Mouse (Mus musculus): Measurements from ENCODE around the gene Plcd1. TPM values are rescaled to one million over a fixed set of nuclear protein-coding genes. Genes with fewer than 3 reads are reported as not detected.

Plcd1 gene
- polyA plus RNA-seq, 1 experiment from 2014 or later: 21.8 TPM

- WGBS: 79% methylated on average over 10 of the region's 10 CpGs
- Histone ChIP-seq H3K36me3 (peaks cover 8% of the 10 kb centered on the region), H3K9me3 (replicated peaks) (no peaks in the 10 kb centered on the region), H3K4me3 (no peak overlapping the region), H3K4me1 (peaks cover 62% of the 10 kb centered on the region), H3K27ac (replicated peaks) (0 out of 2 replicates have a peak overlapping the region, but pooled peaks have one; percentile 9), H3K27me3 (ENCODE audit: low read depth, poor library complexity, severe bottlenecking) (peaks cover 26% of the 10 kb centered on the region)
- no peak for DNase-seq (ENCODE audit: low spot score)
Measured at GRCm38 (mm10) chr9:119083966-119084365, 9.3 kb downstream of the Plcd1 start.

DNA sequence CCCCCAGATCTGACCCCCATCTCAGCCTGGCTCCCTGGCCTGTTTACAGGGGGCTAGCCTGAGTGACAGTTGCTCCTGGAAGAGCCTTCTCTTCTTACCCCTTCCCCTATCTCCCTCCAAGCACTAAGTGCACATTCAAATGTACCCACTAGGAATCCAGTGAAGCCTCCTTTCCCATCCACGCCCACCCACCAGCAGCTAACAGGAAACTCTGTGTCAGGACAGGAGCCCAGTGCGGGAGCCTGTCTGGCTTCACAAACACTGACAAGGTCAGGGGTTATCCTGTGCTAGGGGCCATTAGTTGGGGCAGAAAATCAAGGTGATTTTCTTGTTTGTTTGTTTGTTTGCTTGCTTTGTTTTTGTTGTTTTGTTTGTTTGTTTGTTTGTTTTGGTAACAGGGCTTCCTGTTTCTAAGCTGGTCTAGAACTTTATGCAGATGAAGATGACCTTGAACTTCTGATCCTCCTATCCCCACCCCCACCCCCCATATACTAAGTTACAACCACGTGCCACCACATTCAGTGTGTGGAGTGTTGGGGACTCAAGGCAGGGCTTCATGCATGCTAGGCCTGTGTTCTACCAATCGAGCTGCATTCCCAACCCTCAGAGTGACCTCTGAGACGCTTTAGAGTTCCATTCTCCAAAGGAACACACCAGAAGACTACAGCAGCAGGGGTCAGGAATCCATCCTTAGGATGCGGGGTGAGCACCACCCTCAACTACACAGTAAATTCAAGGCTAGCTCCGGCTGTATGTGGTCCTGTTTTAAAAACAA lies 10.5 kb downstream of the Plcd1 start:
- 63% methylated on average over 7 of the region's 7 CpGs for WGBS
- no peak overlapping the region for H3K4me3 ChIP-seq
- peaks cover 17% of the 10 kb centered on the region for H3K27me3 ChIP-seq (ENCODE audit: low read depth, poor library complexity, severe bottlenecking)
- H3K27ac ChIP-seq (replicated peaks): peak overlapping the region; percentile 77
- H3K4me1 ChIP-seq: peaks cover 52% of the 10 kb centered on the region
- no peak for DNase-seq (ENCODE audit: low spot score)
- no peaks in the 10 kb centered on the region for H3K9me3 ChIP-seq (replicated peaks)
- H3K36me3 ChIP-seq: peaks cover 19% of the 10 kb centered on the region

DNA sequence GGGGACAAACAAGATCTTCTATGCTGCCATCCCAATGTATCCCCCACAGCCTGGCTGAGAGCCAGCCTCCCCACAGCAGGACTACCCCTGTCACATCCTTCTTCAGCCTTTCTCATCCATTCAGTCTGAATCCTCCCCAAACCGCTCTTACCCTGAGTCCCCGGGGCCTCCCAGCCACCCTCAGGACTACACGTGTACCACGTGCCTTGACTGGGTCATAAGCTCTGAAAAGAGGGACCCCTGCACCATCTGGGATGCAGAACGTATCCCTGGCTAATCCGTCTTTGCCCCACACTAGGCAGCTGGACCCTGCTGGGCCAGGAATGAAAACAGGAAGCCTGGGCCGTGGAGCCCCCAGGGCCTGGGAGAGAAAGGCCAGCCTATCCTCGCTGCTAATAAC lies 11.3 kb downstream of the Plcd1 start:
- Histone ChIP-seq H3K27ac (replicated peaks) (peak overlapping the region; percentile 77), H3K27me3 (ENCODE audit: low read depth, poor library complexity, severe bottlenecking) (peaks cover 9% of the 10 kb centered on the region), H3K4me1 (peaks cover 44% of the 10 kb centered on the region), H3K9me3 (replicated peaks) (no peaks in the 10 kb centered on the region), H3K4me3 (no peak overlapping the region), H3K36me3 (peaks cover 21% of the 10 kb centered on the region)
- WGBS: 6% methylated on average over 8 of the region's 8 CpGs
- DNase-seq (ENCODE audit: low spot score): peak; percentile 67

DNA sequence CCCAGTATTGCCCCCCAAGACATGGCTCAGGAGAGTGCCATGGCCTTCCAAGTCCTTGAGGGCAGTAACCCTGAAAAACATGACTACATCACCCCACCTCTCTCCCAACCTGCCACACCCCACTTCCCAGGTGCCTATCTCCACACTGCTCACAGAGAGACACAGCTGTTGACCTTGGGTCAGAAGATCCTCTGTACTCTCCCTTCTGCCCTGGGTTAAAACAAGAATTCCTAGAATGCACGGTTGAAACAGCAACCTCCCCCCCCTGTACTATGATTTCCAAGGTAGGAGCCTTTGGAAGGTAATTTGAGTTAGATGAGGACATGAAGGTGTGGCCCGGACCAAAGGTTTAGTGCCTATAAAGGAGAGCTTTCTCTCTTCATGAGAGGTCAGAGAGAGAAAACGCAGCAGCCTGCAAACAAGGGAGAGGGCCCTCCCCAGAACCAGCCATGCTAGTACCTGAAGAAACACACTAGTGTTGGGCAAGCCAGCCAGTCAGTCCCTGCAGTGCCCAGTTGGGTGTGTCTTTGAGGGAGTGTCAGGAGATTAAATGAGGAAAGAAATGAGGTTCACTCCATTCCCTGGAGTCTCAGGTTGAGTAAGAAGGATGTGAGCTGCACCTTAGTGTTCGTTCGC lies 13.1 kb downstream of the Plcd1 start:
- WGBS: 86% methylated on average over 5 of the region's 5 CpGs

DNA sequence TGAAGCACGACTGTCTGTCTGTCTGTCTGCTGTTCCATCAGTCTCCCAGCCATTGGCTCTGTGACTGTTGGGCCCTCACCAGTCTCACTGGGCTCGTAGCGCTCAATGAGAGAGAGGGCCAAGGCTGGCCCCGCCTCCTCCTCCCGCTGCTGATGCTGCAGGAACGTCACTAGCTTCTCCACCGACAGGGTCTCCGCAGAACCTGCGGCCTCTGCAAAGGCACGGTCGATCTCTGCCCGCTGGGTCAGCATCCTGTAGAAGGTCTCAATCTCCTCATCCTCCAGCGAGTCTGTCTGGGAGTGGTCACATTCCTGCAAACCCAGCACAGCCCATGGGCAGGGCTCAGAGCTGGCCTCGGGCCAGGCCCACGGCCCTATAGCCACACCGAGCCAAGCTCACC lies 17.6 kb downstream of the Plcd1 start:
- Histone ChIP-seq H3K27ac (replicated peaks) (no peak overlapping the region), H3K4me1 (no peaks in the 10 kb centered on the region), H3K4me3 (no peak overlapping the region), H3K9me3 (replicated peaks) (no peaks in the 10 kb centered on the region), H3K27me3 (ENCODE audit: low read depth, poor library complexity, severe bottlenecking) (no peaks in the 10 kb centered on the region), H3K36me3 (peaks cover 76% of the 10 kb centered on the region)
- 83% methylated on average over 16 of the region's 16 CpGs for WGBS
- no peak for DNase-seq (ENCODE audit: low spot score)

More for the DNA sequence above, 13.1 kb downstream of the Plcd1 start:
- Histone ChIP-seq H3K9me3 (replicated peaks) (no peaks in the 10 kb centered on the region), H3K4me3 (no peak overlapping the region), H3K27ac (replicated peaks) (no peak overlapping the region), H3K4me1 (peaks cover 27% of the 10 kb centered on the region), H3K27me3 (ENCODE audit: low read depth, poor library complexity, severe bottlenecking) (no peaks in the 10 kb centered on the region), H3K36me3 (peaks cover 36% of the 10 kb centered on the region)
- DNase-seq (ENCODE audit: low spot score): no peak

- Histone ChIP-seq H3K36me3 (peaks cover 62% of the 10 kb centered on the region), H3K27ac (replicated peaks) (no peak overlapping the region; the same call in 1 of the 2 replicates), H3K4me3 (no peak overlapping the region), H3K9me3 (replicated peaks) (no peaks in the 10 kb centered on the region), H3K27me3 (ENCODE audit: low read depth, poor library complexity, severe bottlenecking) (no peaks in the 10 kb centered on the region), H3K4me1 (no peaks in the 10 kb centered on the region)
- no peak for DNase-seq (ENCODE audit: low spot score)
- WGBS: 91% methylated on average over 15 of the region's 15 CpGs
Measured at GRCm38 (mm10) chr9:119073184-119073895, 20.0 kb downstream of the Plcd1 start.

- no peak overlapping the region for H3K4me3 ChIP-seq
- peaks cover 54% of the 10 kb centered on the region for H3K36me3 ChIP-seq
- WGBS: 82% methylated on average over 9 of the region's 9 CpGs
Measured at GRCm38 (mm10) chr9:119071786-119072185, 21.5 kb downstream of the Plcd1 start.

DNA sequence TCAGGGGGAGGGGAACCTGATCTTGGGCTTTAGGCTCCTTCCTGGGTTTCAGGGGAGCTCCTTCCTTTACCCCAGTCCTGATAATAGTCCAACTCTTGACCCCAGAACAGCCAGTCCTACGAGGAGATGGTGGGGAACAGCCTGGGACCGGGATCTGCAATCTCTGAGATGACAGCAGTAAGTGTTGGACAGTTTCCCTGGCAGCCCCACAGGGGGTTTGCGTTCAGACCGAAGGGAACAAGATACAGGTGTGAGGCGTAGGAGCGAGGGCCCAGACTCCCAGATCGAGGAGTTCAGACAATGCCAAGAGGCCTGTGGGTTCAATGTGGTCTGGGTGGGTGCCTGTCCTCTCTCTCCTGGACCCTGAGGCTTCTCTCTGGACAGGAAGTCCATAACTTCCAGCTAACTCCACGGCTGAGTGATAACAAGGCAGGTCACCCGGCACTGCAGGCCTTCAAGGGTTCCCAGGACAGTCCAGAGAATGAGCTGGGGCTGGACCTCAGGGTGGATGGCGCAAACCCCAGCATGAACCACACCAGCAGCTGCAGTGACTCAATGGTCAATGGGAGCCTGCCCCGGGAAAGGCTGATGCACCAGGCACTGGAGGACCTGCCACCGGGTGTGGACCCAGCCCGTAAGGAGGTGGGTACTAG lies 23.0 kb downstream of the Plcd1 start:
- DNase-seq (ENCODE audit: low spot score): no peak
- H3K4me3 ChIP-seq: no peak overlapping the region

More at GRCm38 (mm10) chr9:119071786-119072185, 21.5 kb downstream of the Plcd1 start:
- Histone ChIP-seq H3K4me1 (0 out of 2 replicates have a peak, but pooled peaks cover 4% of the 10 kb centered on the region), H3K9me3 (replicated peaks) (no peaks in the 10 kb centered on the region), H3K27ac (replicated peaks) (no peak overlapping the region), H3K27me3 (ENCODE audit: low read depth, poor library complexity, severe bottlenecking) (no peaks in the 10 kb centered on the region)
- DNase-seq (ENCODE audit: low spot score): no peak

GRCm38 (mm10) chr9:119068266-119068665 lies 25.0 kb downstream of the Plcd1 start:
- Histone ChIP-seq H3K36me3 (peaks cover 22% of the 10 kb centered on the region), H3K9me3 (replicated peaks) (no peaks in the 10 kb centered on the region), H3K27me3 (ENCODE audit: low read depth, poor library complexity, severe bottlenecking) (no peaks in the 10 kb centered on the region), H3K4me3 (no peak overlapping the region), H3K4me1 (peaks cover 18% of the 10 kb centered on the region), H3K27ac (replicated peaks) (no peak overlapping the region)
- WGBS: 91% methylated on average over 11 of the region's 11 CpGs
- no peak for DNase-seq (ENCODE audit: low spot score)

More for the DNA sequence above, 23.0 kb downstream of the Plcd1 start:
- peaks cover 42% of the 10 kb centered on the region for H3K36me3 ChIP-seq
- H3K27me3 ChIP-seq (ENCODE audit: low read depth, poor library complexity, severe bottlenecking): no peaks in the 10 kb centered on the region
- H3K27ac ChIP-seq (replicated peaks): 0 out of 2 replicates have a peak overlapping the region, but pooled peaks have one; percentile 9
- H3K9me3 ChIP-seq (replicated peaks): no peaks in the 10 kb centered on the region
- 82% methylated on average over 13 of the region's 13 CpGs for WGBS
- H3K4me1 ChIP-seq: 0 out of 2 replicates have a peak, but pooled peaks cover 4% of the 10 kb centered on the region

DNA sequence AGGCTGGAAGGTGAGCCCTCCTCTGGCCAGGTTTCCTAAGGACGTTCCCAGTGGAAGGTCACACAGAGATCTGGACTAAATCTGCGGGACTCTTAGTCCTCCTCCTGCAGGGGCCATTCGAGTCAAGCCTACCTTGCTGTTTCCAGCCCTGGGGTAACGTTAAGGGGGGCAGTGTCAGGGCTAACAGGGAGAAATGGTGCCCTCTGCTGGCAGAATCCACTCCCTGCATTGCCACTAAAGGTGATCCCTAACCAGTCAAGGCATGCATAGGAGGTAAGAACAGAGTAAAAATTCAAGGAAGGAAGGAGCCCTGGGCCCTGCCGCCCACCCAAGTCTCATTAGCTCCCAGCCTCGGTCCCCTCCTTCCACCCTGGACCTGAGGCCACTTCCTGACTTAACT lies 25.7 kb downstream of the Plcd1 start:
- Histone ChIP-seq H3K4me1 (peaks cover 24% of the 10 kb centered on the region), H3K27me3 (ENCODE audit: low read depth, poor library complexity, severe bottlenecking) (no peaks in the 10 kb centered on the region), H3K9me3 (replicated peaks) (no peaks in the 10 kb centered on the region), H3K4me3 (no peak overlapping the region), H3K27ac (replicated peaks) (no peak overlapping the region), H3K36me3 (peaks cover 16% of the 10 kb centered on the region; the same call in 1 of the 2 replicates)
- DNase-seq (ENCODE audit: low spot score): peak; percentile 74
- WGBS: 7% methylated on average over 6 of the region's 6 CpGs

- peaks cover 5% of the 10 kb centered on the region; the same call in 1 of the 2 replicates for H3K27me3 ChIP-seq (ENCODE audit: low read depth, poor library complexity, severe bottlenecking)
- WGBS: 70% methylated on average over 4 of the region's 4 CpGs
- H3K27ac ChIP-seq (replicated peaks): 0 out of 2 replicates have a peak overlapping the region, but pooled peaks have one; percentile 9
- peaks cover 24% of the 10 kb centered on the region for H3K4me1 ChIP-seq
- no peaks in the 10 kb centered on the region for H3K9me3 ChIP-seq (replicated peaks)
- no peak for DNase-seq (ENCODE audit: low spot score)
- H3K36me3 ChIP-seq: no peaks in the 10 kb centered on the region
- no peak overlapping the region for H3K4me3 ChIP-seq
Measured at GRCm38 (mm10) chr9:119064296-119064695, 29.0 kb downstream of the Plcd1 start.

DNA sequence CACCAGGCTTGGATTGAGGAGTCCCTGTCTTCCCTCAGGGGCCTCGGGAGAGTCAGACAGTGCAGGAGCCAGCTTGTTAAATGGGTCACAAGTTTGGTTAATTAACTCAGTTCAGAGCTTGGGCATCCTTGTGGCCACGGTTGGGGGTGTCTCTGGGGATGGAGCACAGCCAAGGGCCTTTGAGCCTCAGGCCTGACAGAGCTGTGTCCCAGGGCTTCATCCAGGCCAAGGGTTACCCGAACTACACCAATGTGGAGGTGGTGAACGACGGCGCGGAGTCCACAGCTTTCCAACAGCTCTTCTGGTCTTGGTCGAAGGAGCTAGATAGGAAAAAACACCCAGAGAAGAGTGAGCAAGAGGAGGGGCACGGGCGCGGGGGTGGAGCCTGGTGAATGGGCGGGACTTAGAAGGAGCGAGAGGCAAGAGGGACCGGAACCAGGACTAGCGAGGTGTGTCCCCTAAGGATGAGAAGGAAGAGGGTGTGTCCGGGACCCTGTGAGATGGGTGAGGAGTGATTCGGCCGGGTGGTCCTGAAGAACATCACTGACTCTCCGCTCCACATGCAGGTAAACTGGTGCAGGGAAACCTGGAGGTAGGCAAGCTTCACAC lies 30.2 kb downstream of the Plcd1 start:
- Histone ChIP-seq H3K4me3 (no peak overlapping the region), H3K9me3 (replicated peaks) (no peaks in the 10 kb centered on the region), H3K36me3 (no peaks in the 10 kb centered on the region), H3K27me3 (ENCODE audit: low read depth, poor library complexity, severe bottlenecking) (peaks cover 5% of the 10 kb centered on the region; the same call in 1 of the 2 replicates), H3K27ac (replicated peaks) (no peak overlapping the region; the same call in 1 of the 2 replicates), H3K4me1 (peaks cover 24% of the 10 kb centered on the region)
- no peak for DNase-seq (ENCODE audit: low spot score)
- WGBS: 31% methylated on average over 19 of the region's 19 CpGs

All from midbrain, embryonic 10.5 days (tissue).